Mouse (Mus musculus) heart, embryonic 14.5 days (tissue): ENCODE data around the gene Ilf2. TPM values are rescaled to one million over a fixed set of nuclear protein-coding genes. Genes with fewer than 3 reads are reported as not detected.

Experiments
- ATAC-seq: fragments of 200-750 bp; cut with Nextera tagmentation; 2 replicates; pipeline ENCODE4 v1.8.0; 2017; ENCODE audit warnings: low read depth, moderate TSS enrichment; ENCODE audit not compliant: insufficient number of reproducible peaks, insufficient read depth, low FRiP score
- H3K27ac ChIP-seq, 2 experiments: fragments of 200-500 bp in 1 of 2; fragments of 300-500 bp in 1 of 2; sonication (generic) in 1 of 2; replicated peaks in 1 of 2; 2 replicates each; pipeline ENCODE4 v1.5.1; 2012 to 2014; ENCODE audit warnings: low read depth in 2 of 2, low read length in 2 of 2, control low read depth in 1 of 2, mild to moderate bottlenecking in 1 of 2, mixed read lengths in 1 of 2; ENCODE audit not compliant: control insufficient read depth in 1 of 2, insufficient read depth in 1 of 2
- H3K27me3 ChIP-seq: fragments of 300-500 bp; sonication (generic); 2 replicates; pipeline ENCODE4 v1.6.1; 2014; ENCODE audit warnings: mild to moderate bottlenecking, low read length, control low read depth; ENCODE audit not compliant: control insufficient read depth, insufficient read depth
- H3K36me3 ChIP-seq: fragments of 300-500 bp; sonication (generic); 2 replicates; pipeline ENCODE4 v1.6.1; 2014; ENCODE audit warnings: mild to moderate bottlenecking, control low read depth, low read length, mixed read lengths; ENCODE audit not compliant: control insufficient read depth, insufficient read depth
- H3K4me1 ChIP-seq, 2 experiments: fragments of 200-500 bp in 1 of 2; fragments of 300-500 bp in 1 of 2; sonication (generic) in 1 of 2; 2 replicates each; pipeline ENCODE4 v1.6.1; 2012 to 2014; ENCODE audit warnings: low read length in 2 of 2, control low read depth in 1 of 2, mixed read lengths in 1 of 2; ENCODE audit not compliant: control insufficient read depth in 2 of 2, insufficient read depth in 2 of 2
- H3K4me2 ChIP-seq: fragments of 300-500 bp; sonication (generic); 2 replicates; pipeline ENCODE4 v1.6.1; 2014; ENCODE audit warnings: mild to moderate bottlenecking, low read length
- H3K4me3 ChIP-seq, 2 experiments: fragments of 200-500 bp in 1 of 2; fragments of 300-500 bp in 1 of 2; sonication (generic) in 1 of 2; 2 replicates each; pipeline ENCODE4 v1.5.1; 2012 to 2014; ENCODE audit warnings: low read length in 2 of 2, mild to moderate bottlenecking in 2 of 2, control low read depth in 1 of 2, low read depth in 1 of 2, moderate library complexity in 1 of 2; ENCODE audit not compliant: control insufficient read depth in 1 of 2, insufficient read depth in 1 of 2
- H3K9ac ChIP-seq: fragments of 300-500 bp; sonication (generic); 2 replicates; pipeline ENCODE4 v1.6.1; 2014; ENCODE audit warnings: mild to moderate bottlenecking, low read length
- H3K9me3 ChIP-seq: fragments of 300-500 bp; sonication (generic); 2 replicates; pipeline ENCODE4 v1.6.1; 2016; ENCODE audit warnings: low read length, control low read depth; ENCODE audit not compliant: control insufficient read depth
- WGBS: fragments of 180-500 bp; shearing (Covaris S2); extraction: QIAGEN DNeasy Blood & Tissue Kit; methylation state at CpG from one replicate; pipeline ENCODE4 v1.1.7; 2014; 5-methylcytosine and 5-hydroxymethylcytosine counted together
- polyA plus RNA-seq: library from polyadenylated mRNA; unstranded; fragments of >200 nt; fragmentation: Nextera tagmentation; extraction: Ambion mirVana; gene quantifications from 2 replicates; pipeline ENCODE4 v1.2.1, GENCODE M21; 2014

Gene Ilf2
- polyA plus RNA-seq, 1 experiment from 2014 or later, result 110 TPM

- Histone ChIP-seq H3K27ac (no peak overlapping the region), H3K4me2 (no peak overlapping the region), H3K4me1 (0 out of 4 replicates have a peak, but pooled peaks cover 0 to 6% of the 10 kb centered on the region in 2 experiments), H3K4me3 (no peak overlapping the region), H3K9me3 (no peaks in the 10 kb centered on the region), H3K27me3 (no peaks in the 10 kb centered on the region), H3K36me3 (peaks cover 20% of the 10 kb centered on the region; the same call in 1 of the 2 replicates), H3K9ac (no peak overlapping the region)
- 49% methylated on average over 4 of the region's 4 CpGs for WGBS
- ATAC-seq, result no peak
Measured at GRCm38 (mm10) chr3:90525421-90525820, 49.5 kb downstream of the Ilf2 start.

- peaks cover 17% of the 10 kb centered on the region; the same call in 1 of the 2 replicates for H3K36me3 ChIP-seq
- no peak overlapping the region for H3K4me2 ChIP-seq
- H3K27me3 ChIP-seq, result no peaks in the 10 kb centered on the region
- H3K9ac ChIP-seq, result no peak overlapping the region
- no peak overlapping the region for H3K4me3 ChIP-seq
- WGBS, result 76% methylated on average over 2 of the region's 2 CpGs
- no peaks in the 10 kb centered on the region for H3K9me3 ChIP-seq
- H3K4me1 ChIP-seq, result 0 out of 4 replicates have a peak, but pooled peaks cover 0 to 6% of the 10 kb centered on the region in 2 experiments
- no peak for ATAC-seq
- H3K27ac ChIP-seq, result no peak overlapping the region
Measured at GRCm38 (mm10) chr3:90526076-90526475, 50.1 kb downstream of the Ilf2 start.

GRCm38 (mm10) chr3:90526580-90526979, 50.7 kb downstream of the Ilf2 start, which contains the start of gene S100a14:
S100a14 (plus strand) TSS chr3:90526856.
- no peak within 1 kb of the TSS for H3K4me2 ChIP-seq
- no peak within 1 kb of the TSS for H3K4me3 ChIP-seq
- H3K36me3 ChIP-seq, result peaks cover 16% of the 10 kb centered on the region; the same call in 1 of the 2 replicates
- H3K27ac ChIP-seq, result no peak within 1 kb of the TSS
- H3K27me3 ChIP-seq, result no peaks in the 10 kb centered on the region
- ATAC-seq, result peak; percentile 48; the same call in 1 of the 2 replicates
- H3K4me1 ChIP-seq, result 0 out of 4 replicates have a peak, but pooled peaks cover 0 to 6% of the 10 kb centered on the region in 2 experiments
- WGBS, result 42% methylated on average over 5 of the region's 5 CpGs
- H3K9me3 ChIP-seq, result no peaks in the 10 kb centered on the region
- no peak within 1 kb of the TSS for H3K9ac ChIP-seq

- Histone ChIP-seq H3K27me3 (no peaks in the 10 kb centered on the region), H3K27ac (no peak overlapping the region), H3K9me3 (no peaks in the 10 kb centered on the region), H3K36me3 (peaks cover 16% of the 10 kb centered on the region; the same call in 1 of the 2 replicates), H3K4me3 (no peak overlapping the region), H3K4me2 (no peak overlapping the region), H3K9ac (no peak overlapping the region), H3K4me1 (0 out of 4 replicates have a peak, but pooled peaks cover 0 to 6% of the 10 kb centered on the region in 2 experiments)
- WGBS, result 79% methylated on average over 7 of the region's 7 CpGs
- ATAC-seq, result no peak
Measured at GRCm38 (mm10) chr3:90527291-90527873, 51.5 kb downstream of the Ilf2 start.

- H3K4me3 ChIP-seq, result no peak overlapping the region
- no peak overlapping the region for H3K27ac ChIP-seq
- no peaks in the 10 kb centered on the region for H3K9me3 ChIP-seq
- no peak for ATAC-seq
- H3K36me3 ChIP-seq, result no peaks in the 10 kb centered on the region
- no peaks in the 10 kb centered on the region for H3K27me3 ChIP-seq
- H3K4me1 ChIP-seq, result no peaks in the 10 kb centered on the region
- no peak overlapping the region for H3K4me2 ChIP-seq
- WGBS, result 69% methylated on average over 5 of the region's 5 CpGs
- H3K9ac ChIP-seq, result no peak overlapping the region
Measured at GRCm38 (mm10) chr3:90531713-90532112, 55.8 kb downstream of the Ilf2 start.

- 58% methylated on average over 1 of the region's 1 CpGs for WGBS
- Histone ChIP-seq H3K4me2 (no peak overlapping the region), H3K9ac (no peak overlapping the region), H3K4me3 (no peak overlapping the region), H3K27me3 (peaks cover 5% of the 10 kb centered on the region; the same call in 1 of the 2 replicates), H3K4me1 (peaks cover 0 to 2% of the 10 kb centered on the region in 2 experiments; a peak in 1 of 4 replicates), H3K36me3 (no peaks in the 10 kb centered on the region), H3K9me3 (no peaks in the 10 kb centered on the region), H3K27ac (no peak overlapping the region)
- no peak for ATAC-seq
Measured at GRCm38 (mm10) chr3:90535446-90535845, 59.5 kb downstream of the Ilf2 start.

- no peak for ATAC-seq
- H3K9ac ChIP-seq, result peak within 1 kb of the TSS; percentile 27; the same call in 1 of the 2 replicates
Measured at GRCm38 (mm10) chr3:90537141-90537904, 61.4 kb downstream of the Ilf2 start, which contains the start of gene S100a16. S100a16 (plus strand) TSS chr3:90537254.

More at GRCm38 (mm10) chr3:90537141-90537904, 61.4 kb downstream of the Ilf2 start, which contains the start of gene S100a16:
- 36% methylated on average over 10 of the region's 10 CpGs for WGBS
- Histone ChIP-seq H3K4me1 (peaks cover 0 to 8% of the 10 kb centered on the region in 2 experiments; a peak in 1 of 4 replicates), H3K27ac (no peak within 1 kb of the TSS), H3K9me3 (no peaks in the 10 kb centered on the region), H3K4me3 (no peak within 1 kb of the TSS), H3K27me3 (peaks cover 5% of the 10 kb centered on the region; the same call in 1 of the 2 replicates), H3K4me2 (peak within 1 kb of the TSS; percentile 12; the same call in 1 of the 2 replicates), H3K36me3 (no peaks in the 10 kb centered on the region)
